Mouse (Mus musculus) liver, postnatal 0 days (tissue): ENCODE results near the gene Zfyve16. TPM values are rescaled to one million over a fixed set of nuclear protein-coding genes. Genes with fewer than 3 reads are reported as not detected.

ENCODE experiments used
- ATAC-seq: fragments of 200-750 bp; cut with Nextera tagmentation; 2 replicates; pipeline ENCODE4 v1.8.0; 2017; ENCODE audit warnings: mild to moderate bottlenecking, moderate library complexity
- DNase-seq: peaks from one replicate; pipeline ENCODE4 v3.0.0-alpha.2; 2016
- H3K27ac ChIP-seq: fragments of 300-500 bp; sonication (generic); 2 replicates; pipeline ENCODE4 v1.5.1; 2014; ENCODE audit warnings: antibody characterized with exemption, moderate library complexity, mild to moderate bottlenecking, low read depth
- H3K27me3 ChIP-seq: fragments of 300-500 bp; sonication (generic); 2 replicates; pipeline ENCODE4 v1.6.1; 2014; ENCODE audit warnings: low read length, control low read depth, mixed read lengths; ENCODE audit not compliant: insufficient read depth
- H3K36me3 ChIP-seq: fragments of 300-500 bp; sonication (generic); replicated peaks from 2 replicates; pipeline ENCODE4 v1.6.1; 2014; ENCODE audit warnings: mild to moderate bottlenecking, control low read depth, low read length, moderate library complexity, mixed read lengths; ENCODE audit not compliant: insufficient read depth
- H3K4me1 ChIP-seq: fragments of 300-500 bp; sonication (generic); 2 replicates; pipeline ENCODE4 v1.6.1; 2014; ENCODE audit warnings: antibody characterized with exemption, mild to moderate bottlenecking, control low read depth; ENCODE audit not compliant: insufficient read depth
- H3K4me2 ChIP-seq: fragments of 300-500 bp; sonication (generic); 2 replicates; pipeline ENCODE4 v1.6.1; 2014; ENCODE audit warnings: low read depth, mild to moderate bottlenecking, low read length, moderate library complexity, mixed read lengths
- H3K4me3 ChIP-seq: fragments of 300-500 bp; sonication (generic); 2 replicates; pipeline ENCODE4 v1.5.1; 2014; ENCODE audit warnings: low read depth, low read length
- H3K9ac ChIP-seq: fragments of 300-500 bp; sonication (generic); replicated peaks from 2 replicates; pipeline ENCODE4 v1.6.1; 2014; ENCODE audit warnings: mild to moderate bottlenecking, moderate library complexity
- H3K9me3 ChIP-seq: fragments of 300-500 bp; sonication (generic); 2 replicates; pipeline ENCODE4 v1.6.1; 2016; ENCODE audit warnings: mild to moderate bottlenecking, control low read depth, low read length, mixed read lengths
- CTCF ChIP-seq: sonication (generic); IDR thresholded peaks from 2 replicates; pipeline ENCODE4 v1.5.1; 2016; ENCODE audit warnings: antibody characterized with exemption, low read depth
- EP300 ChIP-seq: IDR thresholded peaks from 2 replicates; pipeline ENCODE4 v1.6.1; 2016; ENCODE audit warnings: antibody characterized with exemption, low read depth, mild to moderate bottlenecking
- WGBS: fragments of 180-500 bp; shearing (Covaris S2); extraction: QIAGEN DNeasy Blood & Tissue Kit; methylation state at CpG from one replicate; pipeline ENCODE4 v1.1.7; 2014; ENCODE audit not compliant: insufficient replicate concordance; 5-methylcytosine and 5-hydroxymethylcytosine counted together
- polyA plus RNA-seq: library from polyadenylated mRNA; unstranded; fragments of >200 nt; fragmentation: Nextera tagmentation; extraction: Ambion mirVana; gene quantifications from 2 replicates; pipeline ENCODE4 v1.2.1, GENCODE M21; 2015

Gene Zfyve16
- polyA plus RNA-seq, result 1.1 and 1.3 TPM in 2 replicates

- Histone ChIP-seq H3K4me1 (peaks cover 6% of the 10 kb centered on the region; the same call in 1 of the 2 replicates), H3K9ac (peak within 1 kb of the TSS; percentile 79), H3K27me3 (no peaks in the 10 kb centered on the region), H3K9me3 (no peaks in the 10 kb centered on the region), H3K4me2 (peak within 1 kb of the TSS; percentile 99), H3K36me3 (no peaks in the 10 kb centered on the region), H3K27ac (peak within 1 kb of the TSS; percentile 92), H3K4me3 (peak within 1 kb of the TSS; percentile 79)
- peak; percentile 94 for ATAC-seq
- WGBS, result 0% methylated on average over 39 of the region's 46 CpGs
- peak; percentile 95 for DNase-seq
- TF ChIP-seq EP300, result no peak
- no peak for TF ChIP-seq CTCF
These were observed at the start of gene Zfyve16 for GRCm38 (mm10) chr13:92530721-92531211. Gene Zfyve16, minus strand, starts transcription at chr13:92530868.

GRCm38 (mm10) chr13:92578210-92578609, 47.5 kb upstream of the Zfyve16 start:
- H3K4me2 ChIP-seq, result no peak overlapping the region
- TF ChIP-seq CTCF, result no peak
- no peak overlapping the region for H3K9ac ChIP-seq
- H3K4me1 ChIP-seq, result peaks cover 6% of the 10 kb centered on the region
- no peaks in the 10 kb centered on the region for H3K27me3 ChIP-seq
- H3K9me3 ChIP-seq, result no peaks in the 10 kb centered on the region
- WGBS, result 57% methylated on average over 4 of the region's 4 CpGs
- no peak for DNase-seq
- no peak overlapping the region for H3K27ac ChIP-seq
- H3K36me3 ChIP-seq, result no peaks in the 10 kb centered on the region
- H3K4me3 ChIP-seq, result no peak overlapping the region
- no peak for ATAC-seq

- DNase-seq (no peak), ATAC-seq (no peak)
- H3K9ac ChIP-seq, result no peak overlapping the region
- TF ChIP-seq EP300, result no peak
- TF ChIP-seq CTCF, result no peak
- no peak overlapping the region for H3K4me3 ChIP-seq
- peaks cover 6% of the 10 kb centered on the region for H3K4me1 ChIP-seq
- no peaks in the 10 kb centered on the region for H3K27me3 ChIP-seq
- whole genome bisulfite sequencing, result 44% methylated on average over 6 of the region's 6 CpGs
- H3K27ac ChIP-seq, result no peak overlapping the region
- H3K4me2 ChIP-seq, result no peak overlapping the region
- H3K36me3 ChIP-seq, result no peaks in the 10 kb centered on the region
- H3K9me3 ChIP-seq, result no peaks in the 10 kb centered on the region
These were observed 46.0 kb upstream of the Zfyve16 start for GRCm38 (mm10) chr13:92576688-92577087.

- Histone ChIP-seq H3K27ac (no peak within 1 kb of the TSS), H3K9ac (no peak within 1 kb of the TSS), H3K4me3 (no peak within 1 kb of the TSS), H3K9me3 (no peaks in the 10 kb centered on the region), H3K4me1 (peaks cover 6% of the 10 kb centered on the region), H3K4me2 (no peak within 1 kb of the TSS), H3K27me3 (no peaks in the 10 kb centered on the region), H3K36me3 (no peaks in the 10 kb centered on the region)
- DNase-seq (no peak), ATAC-seq (no peak)
- no peak for TF ChIP-seq CTCF
- TF ChIP-seq EP300, result no peak
These were observed 45.4 kb upstream of the Zfyve16 start, which contains the start of gene Spz1 for GRCm38 (mm10) chr13:92576072-92576471. Gene Spz1, minus strand, starts transcription at chr13:92576172.

- no peak overlapping the region for H3K4me3 ChIP-seq
- no peaks in the 10 kb centered on the region for H3K9me3 ChIP-seq
- WGBS, result 74% methylated on average over 5 of the region's 5 CpGs
- H3K4me1 ChIP-seq, result no peaks in the 10 kb centered on the region
- no peak overlapping the region for H3K4me2 ChIP-seq
- H3K9ac ChIP-seq, result no peak overlapping the region
- H3K36me3 ChIP-seq, result no peaks in the 10 kb centered on the region
- no peak overlapping the region for H3K27ac ChIP-seq
- TF ChIP-seq CTCF, result no peak
- no peak for TF ChIP-seq EP300
- no peak for ATAC-seq
- DNase-seq, result no peak
- no peaks in the 10 kb centered on the region for H3K27me3 ChIP-seq
These were observed 28.8 kb upstream of the Zfyve16 start for GRCm38 (mm10) chr13:92559429-92559828.

- Histone ChIP-seq H3K27ac (no peak overlapping the region), H3K9ac (no peak overlapping the region)
- 65% methylated on average over 2 of the region's 2 CpGs for WGBS
These were observed 26.6 kb upstream of the Zfyve16 start for GRCm38 (mm10) chr13:92557229-92557628.

More at GRCm38 (mm10) chr13:92557229-92557628, 26.6 kb upstream of the Zfyve16 start:
- no peak overlapping the region for H3K4me3 ChIP-seq
- H3K36me3 ChIP-seq, result no peaks in the 10 kb centered on the region
- TF ChIP-seq EP300 (no peak), CTCF (no peak)
- DNase-seq, result no peak
- H3K27me3 ChIP-seq, result no peaks in the 10 kb centered on the region
- H3K4me1 ChIP-seq, result no peaks in the 10 kb centered on the region
- no peak for ATAC-seq
- H3K9me3 ChIP-seq, result peaks cover 2% of the 10 kb centered on the region; the same call in 1 of the 2 replicates
- H3K4me2 ChIP-seq, result no peak overlapping the region
